Mouse (Mus musculus) heart, postnatal 0 days (tissue): ENCODE data around the gene Gtf2i. TPM values are rescaled to one million over a fixed set of nuclear protein-coding genes. Genes with fewer than 3 reads are reported as not detected.
A peak's percentile ranks its signal among the peaks of the same experiment; 100 is the strongest.

Experiments
- ATAC-seq: fragments of 200-750 bp; cut with Nextera tagmentation; 2 replicates; pipeline ENCODE4 v1.8.0; 2017; ENCODE audit warnings: low read depth, moderate number of reproducible peaks, moderate library complexity; ENCODE audit not compliant: insufficient read depth
- DNase-seq: peaks from one replicate; pipeline ENCODE4 v3.0.0-alpha.2; 2016; ENCODE audit warnings: low spot score
- H3K27ac ChIP-seq: fragments of 300-500 bp; sonication (generic); 2 replicates; pipeline ENCODE4 v1.5.1; 2014; ENCODE audit warnings: low read depth, mild to moderate bottlenecking
- H3K27me3 ChIP-seq: fragments of 300-500 bp; sonication (generic); 2 replicates; pipeline ENCODE4 v1.6.1; 2014; ENCODE audit warnings: low read length, mixed read lengths; ENCODE audit not compliant: control insufficient read depth, insufficient read depth
- H3K36me3 ChIP-seq: fragments of 300-500 bp; sonication (generic); replicated peaks from 2 replicates; pipeline ENCODE4 v1.6.1; 2014; ENCODE audit warnings: low read length, mixed read lengths; ENCODE audit not compliant: control insufficient read depth, insufficient read depth
- H3K4me1 ChIP-seq: fragments of 300-500 bp; sonication (generic); 2 replicates; pipeline ENCODE4 v1.6.1; 2014; ENCODE audit warnings: antibody characterized with exemption; ENCODE audit not compliant: control insufficient read depth, insufficient read depth
- H3K4me2 ChIP-seq: fragments of 300-500 bp; sonication (generic); 2 replicates; pipeline ENCODE4 v1.6.1; 2014; ENCODE audit warnings: low read depth, mild to moderate bottlenecking, low read length, moderate library complexity
- H3K4me3 ChIP-seq: fragments of 300-500 bp; sonication (generic); 2 replicates; pipeline ENCODE4 v1.5.1; 2014; ENCODE audit warnings: low read depth, low read length
- H3K9ac ChIP-seq: fragments of 300-500 bp; sonication (generic); replicated peaks from 2 replicates; pipeline ENCODE4 v1.6.1; 2014; ENCODE audit warnings: low read depth, low read length, mixed read lengths
- H3K9me3 ChIP-seq: fragments of 300-500 bp; sonication (generic); replicated peaks from 2 replicates; pipeline ENCODE4 v1.6.1; 2016; ENCODE audit warnings: low read length; ENCODE audit not compliant: control insufficient read depth
- CTCF ChIP-seq: IDR thresholded peaks from 2 replicates; pipeline ENCODE4 v1.5.1; 2016; ENCODE audit warnings: antibody characterized with exemption, control low read depth, low read depth
- EP300 ChIP-seq: IDR thresholded peaks from 2 replicates; pipeline ENCODE4 v1.6.1; 2016; ENCODE audit warnings: antibody characterized with exemption, low read depth
- WGBS: fragments of 180-500 bp; shearing (Covaris S2); extraction: QIAGEN DNeasy Blood & Tissue Kit; methylation state at CpG from one replicate; pipeline ENCODE4 v1.1.7; 2014; 5-methylcytosine and 5-hydroxymethylcytosine counted together
- polyA plus RNA-seq: library from polyadenylated mRNA; unstranded; fragments of >200 nt; fragmentation: Nextera tagmentation; extraction: Ambion mirVana; gene quantifications from 2 replicates; pipeline ENCODE4 v1.2.1, GENCODE M21; 2015
- total RNA-seq: library from RNA; depleted of rRNA; stranded (reverse); fragments of >200 nt; gene quantifications from 2 replicates; pipeline ENCODE4 v1.2.3, GENCODE M21; 2014; ENCODE audit warnings: low replicate concordance

The Gtf2i gene
- total and polyA plus RNA-seq, 2 experiments from 2014 or later = 81.9 to 97.1 TPM

GRCm38 (mm10) chr5:134233244-134233651 is 81.3 kb downstream of the Gtf2i start:
- no peaks in the 10 kb centered on the region for H3K27me3 ChIP-seq
- no peak overlapping the region; the same call in 1 of the 2 replicates for H3K27ac ChIP-seq
- H3K9ac ChIP-seq = no peak overlapping the region
- H3K4me2 ChIP-seq = no peak overlapping the region
- ATAC-seq = no peak
- WGBS = 34% methylated on average over 7 of the region's 7 CpGs
- no peak for DNase-seq
- H3K36me3 ChIP-seq = peaks cover 24% of the 10 kb centered on the region
- TF ChIP-seq EP300 = no peak
- TF ChIP-seq CTCF = no peak
- H3K4me3 ChIP-seq = no peak overlapping the region
- H3K9me3 ChIP-seq = no peaks in the 10 kb centered on the region
- peaks cover 21% of the 10 kb centered on the region for H3K4me1 ChIP-seq

GRCm38 (mm10) chr5:134232568-134232967 is 82.0 kb downstream of the Gtf2i start:
- Histone ChIP-seq H3K4me1 (peaks cover 27% of the 10 kb centered on the region), H3K27me3 (no peaks in the 10 kb centered on the region), H3K4me2 (no peak overlapping the region), H3K4me3 (no peak overlapping the region), H3K36me3 (peaks cover 17% of the 10 kb centered on the region), H3K9ac (no peak overlapping the region), H3K9me3 (no peaks in the 10 kb centered on the region), H3K27ac (peak overlapping the region; percentile 62)
- no peak for DNase-seq
- 31% methylated on average over 7 of the region's 7 CpGs for WGBS
- no peak for ATAC-seq
- TF ChIP-seq EP300 (no peak), CTCF (no peak)

GRCm38 (mm10) chr5:134232111-134232510 is 82.4 kb downstream of the Gtf2i start:
- Histone ChIP-seq H3K27ac (peak overlapping the region; percentile 62; the same call in 1 of the 2 replicates), H3K9ac (no peak overlapping the region)
- TF ChIP-seq CTCF (no peak), EP300 (no peak)

GRCm38 (mm10) chr5:134231376-134231775 is 83.2 kb downstream of the Gtf2i start:
- Histone ChIP-seq H3K27ac (no peak overlapping the region), H3K4me3 (no peak overlapping the region), H3K27me3 (no peaks in the 10 kb centered on the region), H3K4me1 (peaks cover 27% of the 10 kb centered on the region), H3K9ac (no peak overlapping the region), H3K9me3 (no peaks in the 10 kb centered on the region), H3K36me3 (peaks cover 5% of the 10 kb centered on the region), H3K4me2 (no peak overlapping the region)
- ATAC-seq (no peak), DNase-seq (no peak)
- WGBS = 62% methylated on average over 5 of the region's 5 CpGs
- no peak for TF ChIP-seq CTCF

More at GRCm38 (mm10) chr5:134232111-134232510, 82.4 kb downstream of the Gtf2i start:
- ATAC-seq = no peak
- no peaks in the 10 kb centered on the region for H3K9me3 ChIP-seq
- no peak overlapping the region for H3K4me2 ChIP-seq
- WGBS = 33% methylated on average over 6 of the region's 6 CpGs
- no peak for DNase-seq
- H3K4me1 ChIP-seq = peaks cover 27% of the 10 kb centered on the region
- peaks cover 12% of the 10 kb centered on the region for H3K36me3 ChIP-seq
- no peak overlapping the region for H3K4me3 ChIP-seq
- H3K27me3 ChIP-seq = no peaks in the 10 kb centered on the region

- 93% methylated on average over 7 of the region's 7 CpGs for WGBS
- H3K4me1 ChIP-seq = peaks cover 14% of the 10 kb centered on the region; the same call in 1 of the 2 replicates
- no peak within 1 kb of the TSS for H3K27ac ChIP-seq
- no peak within 1 kb of the TSS for H3K9ac ChIP-seq
- no peaks in the 10 kb centered on the region for H3K36me3 ChIP-seq
- ATAC-seq (no peak), DNase-seq (no peak)
- no peak within 1 kb of the TSS for H3K4me2 ChIP-seq
- TF ChIP-seq EP300 = no peak
- TF ChIP-seq CTCF = no peak
- H3K27me3 ChIP-seq = no peaks in the 10 kb centered on the region
- H3K9me3 ChIP-seq = no peaks in the 10 kb centered on the region
- H3K4me3 ChIP-seq = no peak within 1 kb of the TSS
Observed at GRCm38 (mm10) chr5:134229391-134229790, 85.2 kb downstream of the Gtf2i start, which contains the start of gene Ncf1. Gene Ncf1 (minus strand): TSS chr5:134229625.

GRCm38 (mm10) chr5:134228249-134228638 is 86.3 kb downstream of the Gtf2i start:
- TF ChIP-seq EP300 = no peak
- no peak for TF ChIP-seq CTCF
- Histone ChIP-seq H3K4me1 (peaks cover 14% of the 10 kb centered on the region; the same call in 1 of the 2 replicates), H3K9ac (no peak overlapping the region), H3K4me2 (no peak overlapping the region), H3K36me3 (no peaks in the 10 kb centered on the region), H3K27me3 (no peaks in the 10 kb centered on the region), H3K4me3 (no peak overlapping the region), H3K27ac (no peak overlapping the region), H3K9me3 (no peaks in the 10 kb centered on the region)
- DNase-seq (no peak), ATAC-seq (no peak)
- WGBS = 69% methylated on average over 6 of the region's 6 CpGs
